Mouse (Mus musculus): ENCODE data around the gene Ryr1. TPM values are rescaled to one million over a fixed set of nuclear protein-coding genes. Genes with fewer than 3 reads are reported as not detected.

Gene Ryr1
- polyA plus RNA-seq, 1 experiment from 2014 or later = 0.33 TPM

DNA sequence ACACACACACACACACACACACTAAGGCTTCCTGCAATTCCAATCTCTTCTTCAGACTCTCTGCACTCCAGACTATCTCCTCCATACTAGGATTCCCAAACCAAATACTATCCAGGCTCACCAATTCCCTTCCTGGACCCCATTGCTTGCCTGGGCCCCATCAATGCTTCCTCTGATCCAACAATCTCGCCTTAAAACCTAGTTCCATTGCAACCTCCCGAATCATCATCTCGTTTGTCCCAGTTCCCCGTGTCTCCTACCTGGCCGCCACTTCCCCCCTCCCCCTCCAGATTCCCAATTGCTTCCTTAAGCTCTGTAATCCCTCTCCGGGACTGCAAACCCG lies 163.4 kb downstream of the Ryr1 start:
- peak overlapping the region; percentile 97 for H3K4me2 ChIP-seq
- H3K9ac ChIP-seq = peak overlapping the region; percentile 98
- H3K4me1 ChIP-seq = peaks cover 66% of the 10 kb centered on the region
- no peak for ATAC-seq
- H3K27me3 ChIP-seq (replicated peaks) = no peaks in the 10 kb centered on the region
- peaks cover 9% of the 10 kb centered on the region; the same call in 1 of the 2 replicates for H3K36me3 ChIP-seq
- WGBS (ENCODE audit: insufficient replicate concordance) = 1% methylated on average over 7 of the region's 7 CpGs
- peak overlapping the region; percentile 92 for H3K27ac ChIP-seq
- peak overlapping the region; percentile 98 for H3K4me3 ChIP-seq
- H3K9me3 ChIP-seq (replicated peaks) = no peaks in the 10 kb centered on the region

GRCm38 (mm10) chr7:28960354-28961046 lies 164.5 kb downstream of the Ryr1 start:
- Histone ChIP-seq H3K27ac (peak overlapping the region; percentile 92), H3K36me3 (peaks cover 20% of the 10 kb centered on the region), H3K4me1 (peaks cover 77% of the 10 kb centered on the region), H3K9ac (peak overlapping the region; percentile 98), H3K27me3 (replicated peaks) (no peaks in the 10 kb centered on the region), H3K9me3 (replicated peaks) (no peaks in the 10 kb centered on the region), H3K4me3 (peak overlapping the region; percentile 98), H3K4me2 (peak overlapping the region; percentile 97)
- no peak for ATAC-seq
- 30% methylated on average over 9 of the region's 9 CpGs for WGBS (ENCODE audit: insufficient replicate concordance)

DNA sequence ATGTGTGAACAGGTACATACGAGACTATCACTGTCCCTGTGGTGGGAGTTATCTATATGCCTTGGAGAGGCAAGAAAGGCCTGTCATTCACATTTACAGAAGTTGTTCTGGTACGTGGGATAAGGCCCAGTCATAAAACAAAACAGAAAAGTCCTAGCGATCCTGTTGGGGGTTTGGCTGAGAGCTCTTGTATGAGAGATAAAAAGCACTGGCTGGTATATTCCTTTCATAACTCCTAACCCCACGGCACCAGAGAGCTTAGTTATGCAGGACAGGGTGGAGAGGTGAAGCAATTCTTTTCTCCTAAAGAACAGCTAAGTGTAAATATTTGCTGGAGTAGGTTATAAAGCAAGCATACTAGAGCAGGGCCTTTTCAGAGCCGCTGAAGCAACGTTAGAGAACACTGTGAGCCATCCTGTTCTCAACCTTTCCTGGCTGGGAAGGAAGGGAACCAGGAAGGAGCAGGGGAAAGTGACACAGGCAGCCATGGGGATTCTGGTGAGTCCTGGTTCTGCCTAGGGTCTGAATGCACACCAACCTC lies 165.4 kb downstream of the Ryr1 start:
- Histone ChIP-seq H3K9me3 (replicated peaks) (no peaks in the 10 kb centered on the region), H3K9ac (peak overlapping the region; percentile 98), H3K4me2 (peak overlapping the region; percentile 97), H3K36me3 (peaks cover 29% of the 10 kb centered on the region), H3K4me1 (peaks cover 86% of the 10 kb centered on the region), H3K4me3 (peak overlapping the region; percentile 98), H3K27me3 (replicated peaks) (no peaks in the 10 kb centered on the region), H3K27ac (peak overlapping the region; percentile 92)
- WGBS (ENCODE audit: insufficient replicate concordance) = 8% methylated on average over 6 of the region's 6 CpGs
- no peak for ATAC-seq

DNA sequence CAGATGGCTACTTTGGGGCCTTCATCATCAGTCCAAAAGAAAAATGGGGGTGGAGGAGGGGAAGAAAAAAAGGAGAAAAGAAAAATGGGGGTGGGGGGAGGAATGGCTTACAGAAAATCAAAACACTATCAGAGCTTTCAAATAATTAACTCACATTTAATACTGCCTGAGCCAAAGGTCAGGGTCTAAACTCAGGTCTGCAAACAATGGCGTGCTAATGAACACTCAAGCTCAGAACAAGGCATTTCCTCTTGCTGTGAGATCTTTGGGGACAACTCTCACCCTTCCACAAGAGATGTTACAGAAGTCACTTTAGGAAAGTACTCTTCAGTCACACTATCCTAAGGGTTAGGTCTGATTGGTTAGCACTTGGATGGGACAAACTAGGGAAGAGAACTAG lies 166.2 kb downstream of the Ryr1 start:
- 66% methylated on average over 1 of the region's 1 CpGs for WGBS (ENCODE audit: insufficient replicate concordance)
- Histone ChIP-seq H3K4me3 (peak overlapping the region; percentile 98), H3K4me1 (peaks cover 90% of the 10 kb centered on the region), H3K9ac (peak overlapping the region; percentile 98), H3K27ac (peak overlapping the region; percentile 92), H3K9me3 (replicated peaks) (no peaks in the 10 kb centered on the region), H3K4me2 (peak overlapping the region; percentile 97), H3K27me3 (replicated peaks) (no peaks in the 10 kb centered on the region), H3K36me3 (peaks cover 33% of the 10 kb centered on the region)
- ATAC-seq = no peak

- Histone ChIP-seq H3K27me3 (replicated peaks) (no peaks in the 10 kb centered on the region), H3K4me2 (peak overlapping the region; percentile 97), H3K9ac (peak overlapping the region; percentile 98), H3K9me3 (replicated peaks) (no peaks in the 10 kb centered on the region), H3K36me3 (peaks cover 33% of the 10 kb centered on the region), H3K27ac (peak overlapping the region; percentile 92), H3K4me3 (no peak overlapping the region), H3K4me1 (peaks cover 90% of the 10 kb centered on the region)
- ATAC-seq = no peak
- 41% methylated on average over 1 of the region's 1 CpGs for WGBS (ENCODE audit: insufficient replicate concordance)
Observed at GRCm38 (mm10) chr7:28957997-28958725, 166.8 kb downstream of the Ryr1 start.

DNA sequence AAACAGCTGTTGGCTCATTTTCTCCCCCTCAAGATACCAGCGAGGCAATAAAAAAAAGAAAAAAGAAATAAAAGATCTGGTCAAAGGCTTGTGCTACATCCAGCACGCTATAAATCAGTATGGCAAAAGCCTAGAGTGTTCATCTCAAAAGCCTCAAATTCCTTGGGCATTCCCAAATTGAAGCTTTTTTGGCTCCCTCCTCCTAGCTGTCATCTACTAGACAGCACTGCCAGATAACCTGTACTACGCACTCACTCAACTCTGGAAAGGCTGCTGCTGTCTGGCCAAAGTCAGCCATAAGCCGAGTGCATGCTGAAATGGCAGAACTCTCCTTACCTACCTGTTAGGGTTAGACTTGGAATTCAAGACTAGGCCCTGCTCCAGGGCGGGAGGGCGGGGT lies 167.7 kb downstream of the Ryr1 start:
- 72% methylated on average over 6 of the region's 6 CpGs for WGBS (ENCODE audit: insufficient replicate concordance)
- H3K4me1 ChIP-seq = peaks cover 92% of the 10 kb centered on the region
- no peak for ATAC-seq
- H3K27ac ChIP-seq = peak overlapping the region; percentile 92; the same call in 1 of the 2 replicates
- no peaks in the 10 kb centered on the region for H3K27me3 ChIP-seq (replicated peaks)
- no peak overlapping the region for H3K4me3 ChIP-seq
- H3K9me3 ChIP-seq (replicated peaks) = no peaks in the 10 kb centered on the region
- peak overlapping the region; percentile 25; the same call in 1 of the 2 replicates for H3K9ac ChIP-seq
- peak overlapping the region; percentile 4; the same call in 1 of the 2 replicates for H3K4me2 ChIP-seq
- peaks cover 33% of the 10 kb centered on the region for H3K36me3 ChIP-seq

DNA sequence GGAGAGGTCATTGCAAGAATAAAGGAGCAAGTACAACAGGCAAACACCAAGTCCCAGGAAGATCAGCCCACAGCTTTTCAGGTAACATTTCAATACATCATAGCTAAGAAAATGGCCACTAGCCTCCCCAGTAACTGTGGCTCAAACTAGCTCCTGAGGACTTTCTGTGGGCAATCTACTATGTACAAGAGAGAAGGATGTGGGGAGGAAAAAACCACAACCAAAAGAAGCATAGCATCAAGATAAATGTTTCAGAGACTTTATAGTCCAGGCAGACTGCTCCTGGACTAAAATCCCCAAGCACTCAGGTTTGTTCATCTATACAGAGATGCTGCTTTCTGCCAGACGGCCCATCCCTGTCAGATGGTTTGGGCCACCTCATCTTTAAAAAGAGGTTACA lies 168.7 kb downstream of the Ryr1 start:
- Histone ChIP-seq H3K4me2 (no peak overlapping the region), H3K9ac (peak overlapping the region; percentile 15; the same call in 1 of the 2 replicates)

GRCm38 (mm10) chr7:28955295-28955897 lies 169.6 kb downstream of the Ryr1 start:
- Histone ChIP-seq H3K27ac (peak overlapping the region; percentile 84), H3K4me1 (peaks cover 100% of the 10 kb centered on the region), H3K9me3 (replicated peaks) (no peaks in the 10 kb centered on the region), H3K4me2 (no peak overlapping the region), H3K27me3 (replicated peaks) (no peaks in the 10 kb centered on the region), H3K36me3 (peaks cover 51% of the 10 kb centered on the region), H3K9ac (peak overlapping the region; percentile 37; the same call in 1 of the 2 replicates), H3K4me3 (no peak overlapping the region)
- ATAC-seq = no peak
- WGBS (ENCODE audit: insufficient replicate concordance) = 74% methylated on average over 5 of the region's 5 CpGs

More for the DNA sequence above, 168.7 kb downstream of the Ryr1 start:
- Histone ChIP-seq H3K9me3 (replicated peaks) (no peaks in the 10 kb centered on the region), H3K4me3 (no peak overlapping the region), H3K27ac (peak overlapping the region; percentile 84), H3K4me1 (peaks cover 100% of the 10 kb centered on the region), H3K27me3 (replicated peaks) (no peaks in the 10 kb centered on the region), H3K36me3 (peaks cover 43% of the 10 kb centered on the region)
- ATAC-seq = no peak
- 74% methylated on average over 1 of the region's 1 CpGs for WGBS (ENCODE audit: insufficient replicate concordance)

DNA sequence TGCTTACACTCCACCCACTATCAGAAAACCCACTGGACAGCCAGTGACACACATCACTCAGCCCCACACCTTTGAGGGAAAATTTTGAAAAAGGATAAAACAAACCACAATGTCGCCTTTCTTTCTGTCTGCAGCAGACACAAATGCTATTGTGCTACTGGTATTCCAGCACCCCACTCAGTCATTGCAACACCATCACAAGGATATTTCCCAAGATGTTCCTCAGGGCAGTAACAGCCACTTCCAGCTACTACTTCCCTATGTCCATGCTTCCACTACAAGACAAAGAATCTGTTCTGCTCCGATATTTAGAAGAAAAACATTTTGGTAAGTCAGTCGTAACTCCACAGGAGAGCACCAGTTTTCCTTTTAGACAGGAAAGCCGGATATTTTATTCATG lies 170.2 kb downstream of the Ryr1 start:
- H3K27me3 ChIP-seq (replicated peaks) = no peaks in the 10 kb centered on the region
- ATAC-seq = no peak
- 77% methylated on average over 4 of the region's 4 CpGs for WGBS (ENCODE audit: insufficient replicate concordance)
- peak overlapping the region; percentile 84 for H3K27ac ChIP-seq
- no peaks in the 10 kb centered on the region for H3K9me3 ChIP-seq (replicated peaks)
- peaks cover 100% of the 10 kb centered on the region for H3K4me1 ChIP-seq
- H3K9ac ChIP-seq = peak overlapping the region; percentile 37; the same call in 1 of the 2 replicates
- peak overlapping the region; percentile 63 for H3K4me2 ChIP-seq
- H3K36me3 ChIP-seq = peaks cover 55% of the 10 kb centered on the region
- no peak overlapping the region for H3K4me3 ChIP-seq

DNA sequence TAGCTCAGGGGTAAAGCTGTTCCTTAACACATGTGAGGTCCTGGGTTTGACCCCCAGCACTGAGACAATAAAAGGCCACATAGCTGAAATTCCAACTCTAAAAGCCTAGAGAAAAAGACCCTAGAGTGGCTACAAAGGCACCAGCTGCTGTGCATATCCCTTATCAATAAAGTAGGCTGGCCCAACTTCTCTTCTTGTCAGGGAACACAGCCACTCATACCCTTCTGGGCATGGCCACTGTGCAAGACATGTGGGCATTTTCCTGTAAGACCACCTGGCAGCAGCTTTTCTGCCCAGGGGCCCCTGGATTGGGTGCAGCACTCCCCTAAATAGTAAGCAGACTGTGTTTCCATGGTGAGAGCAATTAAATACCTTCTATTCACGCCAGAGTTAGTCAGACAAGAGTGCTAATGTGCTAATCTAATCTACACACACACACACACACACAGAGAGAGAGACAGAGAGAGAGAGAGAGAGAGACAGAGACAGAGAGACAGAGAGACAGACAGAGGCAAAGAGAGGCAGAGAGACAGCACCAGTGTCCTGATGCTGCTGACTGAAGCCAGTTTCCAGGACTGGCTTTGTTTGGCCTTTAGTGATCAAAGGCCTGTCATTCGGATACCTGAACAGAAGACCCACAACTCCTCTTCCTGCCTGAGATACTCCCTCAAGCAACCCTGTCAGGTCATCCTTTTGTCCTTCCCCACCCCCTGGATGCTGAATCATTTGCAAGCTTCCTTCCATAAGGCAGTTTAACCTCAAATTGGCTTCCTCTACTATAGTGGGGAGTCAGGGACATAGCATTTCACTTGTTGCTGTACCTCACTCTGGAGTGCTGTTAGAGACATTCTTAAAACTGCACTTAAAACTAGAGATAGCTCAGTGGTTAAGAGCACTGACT lies 171.3 kb downstream of the Ryr1 start:
- Histone ChIP-seq H3K4me1 (peaks cover 100% of the 10 kb centered on the region), H3K9me3 (replicated peaks) (no peaks in the 10 kb centered on the region), H3K9ac (peak overlapping the region; percentile 56), H3K36me3 (peaks cover 64% of the 10 kb centered on the region), H3K4me3 (peak overlapping the region; percentile 23), H3K4me2 (peak overlapping the region; percentile 63), H3K27ac (peak overlapping the region; percentile 84), H3K27me3 (replicated peaks) (no peaks in the 10 kb centered on the region)
- peak; percentile 92 for ATAC-seq
- 17% methylated on average over 2 of the region's 2 CpGs for WGBS (ENCODE audit: insufficient replicate concordance)
